Mouse (Mus musculus) ES-CJ7 (cell line): ENCODE results near the gene Sash1.
A peak's percentile ranks its signal among the peaks of the same experiment; 100 is the strongest.
"Not testable (repeated sequence)": the region's sequence is repeated elsewhere in the genome, so short reads cannot be mapped to it uniquely, and the experiment has no call there.

ENCODE experiments used
- DNase-seq: peaks from one replicate; pipeline ENCODE4 v3.0.0; 2011; ENCODE audit warnings: low read depth, low spot score

Sash1 gene

DNA sequence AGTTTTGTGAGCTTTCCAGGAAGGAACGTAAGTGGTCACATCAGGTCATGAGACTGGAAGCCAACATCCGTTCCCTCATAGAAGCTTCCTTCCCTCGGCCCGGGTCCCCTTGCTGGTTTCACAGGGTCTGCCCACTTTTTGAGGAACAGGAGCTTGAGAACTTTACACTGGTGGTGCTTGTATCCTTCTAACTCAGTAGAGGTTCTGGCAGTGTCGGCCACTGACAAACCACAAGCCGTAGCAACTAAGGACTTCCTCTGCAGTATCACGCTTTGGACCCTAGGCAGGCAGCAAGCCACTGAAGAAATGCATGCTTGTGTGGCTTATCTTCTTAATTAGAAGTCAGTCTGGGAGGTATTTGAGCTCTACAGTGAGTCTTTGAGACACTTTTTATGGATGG is 126.6 kb downstream of the Sash1 start:
- no peak for DNase-seq

DNA sequence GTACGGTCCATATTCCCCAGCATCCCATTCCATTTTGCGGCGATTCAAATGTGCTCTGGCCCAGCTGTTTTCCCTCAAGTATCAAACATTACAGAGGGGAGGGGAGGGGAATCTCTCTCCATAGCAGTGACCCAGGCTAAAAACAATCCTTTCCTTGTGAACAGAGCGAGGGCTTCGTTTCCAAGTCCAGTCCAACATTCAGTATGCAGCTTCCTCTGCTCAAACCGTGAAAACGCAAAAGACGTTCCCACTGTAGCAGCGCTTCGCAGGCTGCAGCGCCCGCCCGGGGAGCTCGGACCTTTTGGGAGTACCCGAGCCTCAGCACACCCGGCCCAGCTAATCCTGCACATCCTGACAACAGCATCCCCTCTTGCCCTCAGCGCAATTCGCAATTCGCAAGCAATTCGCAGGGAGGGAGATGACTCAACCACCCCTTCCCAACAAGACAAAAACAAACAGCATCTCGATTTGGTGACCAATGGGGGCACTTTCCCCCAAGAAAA is 128.4 kb downstream of the Sash1 start:
- no peak for DNase-seq

- DNase-seq, result no peak
Measured at GRCm38 (mm10) chr10:8756604-8757354, 129.1 kb downstream of the Sash1 start.

DNA sequence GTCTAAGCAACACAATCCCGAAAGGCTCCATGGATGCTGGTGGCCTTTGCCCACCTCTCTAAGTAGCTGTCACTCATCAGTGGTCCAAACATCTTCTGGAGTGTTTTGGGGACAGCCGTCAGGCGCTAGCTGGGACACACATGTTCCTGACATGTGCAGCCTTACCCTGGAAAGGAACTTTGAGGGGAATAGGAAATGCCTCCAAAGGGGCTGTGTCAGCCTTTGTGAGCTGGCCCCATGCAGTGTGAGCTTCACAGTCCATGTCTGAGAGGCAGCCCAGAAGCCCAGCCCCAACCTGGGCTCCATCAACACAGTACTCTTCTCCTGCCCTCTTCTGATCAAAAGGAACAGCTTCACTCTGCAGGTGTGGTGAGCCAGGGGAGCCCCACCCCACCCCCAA is 132.5 kb downstream of the Sash1 start:
- DNase-seq, result no peak

- no peak for DNase-seq
Measured at GRCm38 (mm10) chr10:8752436-8752835, 133.4 kb downstream of the Sash1 start.

- DNase-seq, result no peak
Measured at GRCm38 (mm10) chr10:8749537-8749936, 136.3 kb downstream of the Sash1 start.

DNA sequence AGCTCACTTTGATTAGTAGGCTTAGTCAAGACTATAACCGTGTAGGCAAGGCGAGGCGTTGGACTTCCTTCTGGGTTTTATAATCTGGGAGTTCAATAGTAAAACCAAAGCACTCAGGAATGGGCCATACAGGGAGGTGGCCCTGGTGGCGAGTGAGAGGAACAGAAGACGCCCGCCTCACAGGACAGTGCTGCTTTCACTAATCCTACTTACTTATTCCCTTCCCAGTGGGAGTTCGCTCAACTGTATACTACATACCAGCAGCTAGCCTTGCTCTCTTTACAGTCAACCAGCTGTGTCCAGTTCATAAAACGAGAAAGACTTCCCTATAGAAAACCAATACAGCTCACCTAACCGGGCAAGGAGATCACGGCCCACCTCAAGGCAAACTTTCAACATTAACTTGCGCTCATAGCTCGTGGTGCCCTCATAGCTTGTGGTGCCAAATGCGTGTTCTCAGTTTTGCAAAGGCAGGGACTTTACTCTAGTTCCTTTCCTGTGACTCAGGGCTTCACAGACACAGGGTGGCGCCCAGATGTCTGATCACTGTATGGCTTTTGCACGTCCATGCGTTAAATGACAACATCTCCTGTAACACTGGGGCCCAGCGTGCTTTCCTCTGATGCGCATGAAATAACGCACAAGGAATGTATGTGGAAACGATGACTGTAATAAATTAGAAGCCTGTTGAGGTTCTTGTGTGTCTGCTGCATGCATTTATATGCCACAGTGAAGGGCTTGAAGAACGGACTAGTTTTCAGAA is 138.2 kb downstream of the Sash1 start:
- no peak for DNase-seq

- DNase-seq, result no peak
Measured at GRCm38 (mm10) chr10:8746082-8746696, 139.7 kb downstream of the Sash1 start.

DNA sequence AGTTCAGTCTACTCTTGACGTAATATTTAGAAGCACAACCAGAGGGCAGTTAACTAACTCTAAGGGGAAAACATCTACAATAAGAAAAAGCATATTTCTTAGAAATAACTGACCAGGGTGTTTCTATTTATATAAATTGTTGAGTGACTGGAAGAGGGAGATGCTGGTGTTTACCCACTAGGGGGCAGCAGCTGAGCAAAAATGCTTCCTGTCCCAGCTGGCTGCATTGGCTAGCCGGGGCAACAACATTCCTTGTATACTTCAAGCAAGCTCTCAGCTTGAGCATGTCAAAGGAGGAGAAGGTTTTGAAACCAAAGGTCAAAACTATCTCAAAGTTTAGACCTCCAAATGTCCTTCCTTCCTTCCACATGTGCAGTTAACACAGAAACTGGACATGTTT is 143.0 kb downstream of the Sash1 start:
- DNase-seq, result peak; percentile 61

GRCm38 (mm10) chr10:8741505-8741904 is 144.4 kb downstream of the Sash1 start:
- no peak for DNase-seq

DNA sequence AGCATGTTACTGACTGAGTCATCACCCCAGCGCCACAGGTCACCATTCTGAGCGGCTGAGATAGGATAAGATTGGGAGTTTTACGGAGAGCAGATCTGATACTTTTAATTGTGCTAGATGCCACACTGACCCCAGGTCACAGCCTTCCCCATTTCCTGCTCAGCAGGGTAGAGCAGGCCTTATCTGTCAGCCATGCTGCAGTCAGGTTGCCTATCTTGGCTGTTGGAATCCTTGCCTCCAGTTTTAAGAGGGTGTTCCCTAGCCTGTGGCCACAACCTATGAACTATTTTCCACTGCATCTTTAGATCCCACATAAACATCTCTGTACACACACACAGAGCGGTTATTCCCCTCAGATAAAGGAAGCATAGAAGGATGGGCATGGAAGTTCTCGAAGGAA is 145.1 kb downstream of the Sash1 start:
- DNase-seq, result no peak

DNA sequence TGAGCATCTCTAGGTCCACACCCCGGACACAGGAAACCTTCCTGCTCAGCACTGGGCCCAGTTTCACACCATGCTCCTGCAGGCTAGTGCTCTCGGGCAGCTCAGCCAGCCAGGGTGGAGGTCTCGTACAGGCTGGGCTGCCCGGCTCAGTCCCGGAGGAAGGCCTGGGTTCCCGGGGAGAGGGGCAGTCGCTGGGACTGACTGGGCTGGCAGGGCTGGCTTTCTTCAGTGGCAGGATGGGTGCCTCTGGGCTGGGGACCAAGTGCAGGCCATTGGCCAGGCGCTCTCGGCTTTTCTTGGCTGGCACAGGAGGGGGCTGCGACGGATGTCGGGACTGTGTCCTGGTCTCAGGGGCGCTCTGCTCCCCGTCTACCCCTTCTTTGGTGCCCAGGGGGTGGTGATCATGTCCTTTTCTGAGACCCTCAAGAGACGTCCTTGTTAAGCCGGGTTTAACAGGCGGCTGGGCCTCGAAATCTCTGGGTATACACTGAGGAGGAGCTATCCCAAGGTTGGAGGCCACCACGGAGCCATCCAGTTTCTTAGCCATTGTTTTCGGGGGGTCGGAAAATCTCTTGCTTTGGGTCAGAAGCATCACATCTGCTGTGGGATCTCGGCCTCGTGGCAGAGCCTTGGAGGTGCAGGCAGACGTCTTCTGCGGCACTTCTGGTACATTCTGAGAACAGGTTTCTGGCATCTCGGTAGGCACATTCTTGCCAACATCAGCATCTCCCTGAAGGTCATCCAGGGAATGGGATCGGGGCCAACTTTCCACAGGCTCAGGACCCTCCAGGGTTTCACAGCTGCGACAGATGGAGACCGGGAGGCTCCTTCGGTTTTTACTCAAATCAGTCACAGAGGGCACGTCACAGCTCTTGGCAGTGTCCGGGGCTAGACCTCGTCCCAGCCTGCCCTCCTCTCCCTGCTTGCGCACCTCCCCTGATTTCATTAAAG is 156.2 kb downstream of the Sash1 start:
- no peak for DNase-seq

DNA sequence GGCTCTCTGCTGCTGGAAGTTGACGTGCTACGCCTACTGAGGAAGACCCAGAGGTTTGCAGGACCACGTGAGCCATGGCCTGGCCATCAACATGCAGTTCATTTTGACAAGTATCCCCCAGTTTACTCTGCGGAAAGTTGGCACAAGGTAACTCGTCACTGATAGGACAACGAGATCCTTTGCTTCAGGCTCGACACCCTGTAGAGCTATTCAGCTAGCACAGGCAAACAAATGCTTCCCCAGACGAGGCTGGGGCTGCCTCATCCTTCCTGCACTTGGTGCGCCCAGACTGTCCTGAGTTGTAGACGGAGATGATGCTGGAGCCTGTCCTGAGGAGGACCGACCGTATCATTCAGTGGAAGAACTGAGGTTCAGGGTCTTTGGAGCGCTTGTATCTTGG is 166.5 kb downstream of the Sash1 start:
- no peak for DNase-seq

DNA sequence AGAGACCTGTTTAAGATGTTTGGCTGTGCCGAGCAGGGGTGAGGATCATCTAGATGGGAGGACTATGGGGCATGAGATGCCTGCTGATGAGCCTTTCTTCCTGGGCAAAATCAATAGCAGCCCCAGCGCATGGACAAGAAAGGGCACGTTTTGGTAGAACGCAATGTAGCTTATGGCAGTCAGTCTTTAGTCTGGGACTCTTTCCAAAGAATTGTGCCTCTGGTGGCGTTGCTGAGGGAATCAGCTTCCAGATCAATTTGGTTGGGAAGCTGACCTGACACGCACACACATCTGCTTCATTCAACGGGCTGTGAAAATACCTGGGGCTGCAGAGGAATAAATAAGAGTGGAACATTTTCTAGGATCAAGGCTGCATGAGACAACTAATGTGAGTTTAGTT is 167.0 kb downstream of the Sash1 start:
- DNase-seq, result no peak

GRCm38 (mm10) chr10:8717171-8717570 is 168.7 kb downstream of the Sash1 start:
- no peak for DNase-seq

- peak; percentile 83 for DNase-seq
Measured at GRCm38 (mm10) chr10:8715679-8716284, 170.1 kb downstream of the Sash1 start.

DNA sequence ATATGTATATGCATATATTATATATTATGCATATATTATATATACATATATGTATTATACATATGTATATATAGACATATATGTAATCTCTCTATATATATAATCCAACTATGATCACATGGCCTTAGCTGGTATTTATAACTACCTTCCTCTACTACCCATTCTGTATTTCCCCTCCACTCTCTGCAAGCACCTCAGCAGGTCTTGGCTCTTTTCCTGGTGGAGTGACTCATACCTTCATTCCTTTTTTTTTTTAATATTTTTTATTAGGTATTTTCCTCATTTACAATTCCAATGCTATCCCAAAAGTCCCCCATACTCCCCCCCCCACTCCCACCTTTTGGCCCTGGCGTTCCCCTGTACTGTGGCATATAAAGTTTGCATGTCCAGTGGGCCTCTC is 189.2 kb downstream of the Sash1 start:
- DNase-seq, result not testable (repeated sequence)

DNA sequence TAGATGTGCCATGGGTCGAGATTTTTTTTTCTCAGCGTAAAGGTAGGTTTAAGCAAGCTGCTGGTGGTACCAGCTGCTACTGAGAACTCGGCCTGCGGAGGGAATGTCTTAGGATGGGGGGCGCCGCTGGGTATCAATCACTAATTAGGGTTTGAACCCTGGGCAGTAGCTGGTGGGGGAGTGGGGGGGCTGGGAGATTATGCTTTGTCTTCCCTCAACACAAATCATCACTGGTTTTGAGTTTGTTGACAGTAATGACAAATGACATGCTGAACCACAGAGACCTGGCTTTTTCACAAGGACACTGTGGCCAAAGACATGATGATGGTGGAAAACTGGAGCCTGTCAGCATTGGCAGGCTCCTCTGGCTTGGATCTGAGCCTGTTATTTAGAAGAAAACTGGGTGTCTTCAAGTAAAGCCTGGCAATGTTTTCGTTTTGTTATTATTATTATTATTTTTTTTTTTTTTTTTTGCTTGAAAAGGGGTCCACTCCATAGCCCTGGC is 191.8 kb downstream of the Sash1 start:
- DNase-seq, result no peak

GRCm38 (mm10) chr10:8693561-8693960 is 192.3 kb downstream of the Sash1 start:
- no peak for DNase-seq

GRCm38 (mm10) chr10:8692531-8692930 is 193.3 kb downstream of the Sash1 start:
- no peak for DNase-seq

DNA sequence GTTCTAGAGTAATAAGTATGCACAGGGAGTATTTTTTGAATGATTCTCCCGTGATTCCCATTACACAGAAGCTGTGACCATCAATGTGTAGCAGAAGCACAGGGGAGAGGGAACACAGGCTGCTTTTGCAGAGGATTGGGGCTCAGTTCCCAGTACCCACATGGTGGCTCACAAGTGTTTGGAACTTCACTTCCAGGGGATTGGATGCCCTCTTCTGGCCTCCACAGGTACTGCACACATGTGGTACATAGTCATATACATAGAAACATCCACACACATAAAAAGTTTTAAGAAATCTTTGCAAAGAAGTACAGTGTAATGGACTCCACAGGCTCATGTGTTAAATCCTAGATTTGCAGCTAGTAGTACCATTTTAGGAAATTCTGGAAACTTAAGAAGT is 199.7 kb downstream of the Sash1 start:
- peak; percentile 33 for DNase-seq
